Mouse (Mus musculus) kidney, adult 2 months (tissue): ENCODE results near the gene Fam208a.

Source experiments
- CTCF ChIP-seq: fragments of 200-500 bp; conservative IDR thresholded peaks from 2 replicates; pipeline ENCODE4 v1.5.1; 2011; ENCODE audit warnings: low read depth, mild to moderate bottlenecking, control low read depth, low read length, moderate library complexity, mixed read lengths; ENCODE audit not compliant: insufficient read depth, insufficient read length
- POLR2A ChIP-seq: fragments of 200-500 bp; IDR thresholded peaks from one replicate; pipeline ENCODE4 v1.6.1; 2011; ENCODE audit warnings: low read depth, low read length, control low read depth

DNA sequence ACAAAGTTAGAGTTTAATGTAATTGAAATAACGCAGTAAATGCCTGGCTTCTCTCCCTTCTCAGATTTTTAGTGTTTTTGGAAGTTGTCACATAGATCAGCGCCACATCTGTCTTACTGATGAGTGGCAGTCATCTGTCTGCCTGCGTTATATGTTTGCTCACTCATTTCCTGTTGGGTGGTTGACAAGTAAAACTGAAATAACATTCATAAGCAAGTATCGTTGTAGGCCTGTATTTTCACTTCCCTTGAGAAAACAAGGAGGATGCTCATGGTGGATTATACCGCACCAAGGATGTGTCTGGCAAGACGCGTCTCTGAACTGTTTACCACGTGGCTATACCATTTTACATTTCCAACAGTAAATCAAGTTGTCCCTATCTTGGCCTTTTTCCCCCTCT is 15.9 kb upstream of the Fam208a start:
- TF ChIP-seq CTCF, result no peak
- TF ChIP-seq POLR2A, result no peak
